Mouse (Mus musculus): ENCODE data around the gene Agap1. TPM values are rescaled to one million over a fixed set of nuclear protein-coding genes. Genes with fewer than 3 reads are reported as not detected.

Gene Agap1
- total and polyA plus RNA-seq, 2 experiments from 2014 or later = 40.1 to 108 TPM

DNA sequence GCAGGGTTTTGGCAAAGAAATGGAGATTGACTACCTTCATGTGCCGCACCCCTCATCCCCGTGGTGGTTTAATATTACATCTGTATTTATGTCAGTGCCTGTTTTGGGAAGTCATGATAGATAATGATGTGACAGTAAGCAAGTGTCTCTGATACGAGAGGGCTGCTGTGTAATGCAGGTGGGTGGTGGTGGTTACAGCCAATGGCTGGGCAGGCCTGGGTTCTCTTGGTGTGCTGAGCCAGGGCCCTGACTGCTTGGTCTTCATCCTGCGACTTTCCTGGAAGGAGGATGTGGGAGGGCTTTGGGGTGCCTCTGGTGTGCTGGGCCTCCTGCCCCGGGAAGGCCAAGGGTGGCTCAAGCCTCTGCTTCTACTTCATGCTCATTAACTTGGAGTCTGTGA is 28.2 kb downstream of the Agap1 start:
- WGBS = 48% methylated on average over 5 of the region's 5 CpGs
- Histone ChIP-seq H3K27me3 (ENCODE audit: insufficient read depth, low read length) (no peaks in the 10 kb centered on the region), H3K27ac (ENCODE audit: low read depth, low read length) (no peak overlapping the region), H3K9ac (no peak overlapping the region), H3K4me2 (ENCODE audit: low read depth) (no peak overlapping the region), H3K4me3 (ENCODE audit: low read depth, low read length) (no peak overlapping the region), H3K4me1 (ENCODE audit: insufficient read depth) (peaks cover 8% of the 10 kb centered on the region; the same call in 1 of the 2 replicates), H3K36me3 (ENCODE audit: insufficient read depth) (no peaks in the 10 kb centered on the region), H3K9me3 (ENCODE audit: low read length) (no peaks in the 10 kb centered on the region)
- ATAC-seq (no peak), DNase-seq (no peak)
- no peak for TF ChIP-seq CTCF (IDR thresholded peaks at IDR 0.05; ENCODE audit: low read depth)

DNA sequence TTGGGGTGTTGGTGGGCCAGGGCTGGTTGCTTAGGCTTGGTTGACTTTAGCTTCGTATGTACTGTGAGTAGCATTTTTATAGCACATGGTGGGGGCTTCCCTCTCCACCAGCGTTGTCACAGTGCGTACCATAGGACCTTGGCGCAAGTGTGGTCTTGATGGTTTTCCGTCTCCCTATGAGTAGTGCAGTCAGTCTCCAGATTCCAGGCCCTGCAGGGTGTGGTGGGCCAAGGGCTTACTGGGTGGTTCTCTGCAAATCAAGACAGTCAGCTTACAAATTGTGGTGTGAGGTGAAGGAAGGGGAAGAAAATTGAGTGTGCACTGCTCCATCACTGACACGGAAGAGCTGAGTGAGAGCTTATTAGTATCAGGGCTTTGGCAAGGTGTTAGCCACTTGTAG is 32.3 kb downstream of the Agap1 start:
- Histone ChIP-seq H3K4me3 (ENCODE audit: low read depth, low read length) (no peak overlapping the region), H3K9ac (no peak overlapping the region), H3K36me3 (ENCODE audit: insufficient read depth) (no peaks in the 10 kb centered on the region), H3K4me2 (ENCODE audit: low read depth) (no peak overlapping the region), H3K27me3 (ENCODE audit: insufficient read depth, low read length) (no peaks in the 10 kb centered on the region), H3K4me1 (ENCODE audit: insufficient read depth) (no peaks in the 10 kb centered on the region; the same call in 1 of the 2 replicates), H3K27ac (ENCODE audit: low read depth, low read length) (no peak overlapping the region), H3K9me3 (ENCODE audit: low read length) (no peaks in the 10 kb centered on the region)
- ATAC-seq (no peak), DNase-seq (no peak)
- no peak for TF ChIP-seq CTCF (IDR thresholded peaks at IDR 0.05; ENCODE audit: low read depth)
- 94% methylated on average over 6 of the region's 6 CpGs for WGBS

DNA sequence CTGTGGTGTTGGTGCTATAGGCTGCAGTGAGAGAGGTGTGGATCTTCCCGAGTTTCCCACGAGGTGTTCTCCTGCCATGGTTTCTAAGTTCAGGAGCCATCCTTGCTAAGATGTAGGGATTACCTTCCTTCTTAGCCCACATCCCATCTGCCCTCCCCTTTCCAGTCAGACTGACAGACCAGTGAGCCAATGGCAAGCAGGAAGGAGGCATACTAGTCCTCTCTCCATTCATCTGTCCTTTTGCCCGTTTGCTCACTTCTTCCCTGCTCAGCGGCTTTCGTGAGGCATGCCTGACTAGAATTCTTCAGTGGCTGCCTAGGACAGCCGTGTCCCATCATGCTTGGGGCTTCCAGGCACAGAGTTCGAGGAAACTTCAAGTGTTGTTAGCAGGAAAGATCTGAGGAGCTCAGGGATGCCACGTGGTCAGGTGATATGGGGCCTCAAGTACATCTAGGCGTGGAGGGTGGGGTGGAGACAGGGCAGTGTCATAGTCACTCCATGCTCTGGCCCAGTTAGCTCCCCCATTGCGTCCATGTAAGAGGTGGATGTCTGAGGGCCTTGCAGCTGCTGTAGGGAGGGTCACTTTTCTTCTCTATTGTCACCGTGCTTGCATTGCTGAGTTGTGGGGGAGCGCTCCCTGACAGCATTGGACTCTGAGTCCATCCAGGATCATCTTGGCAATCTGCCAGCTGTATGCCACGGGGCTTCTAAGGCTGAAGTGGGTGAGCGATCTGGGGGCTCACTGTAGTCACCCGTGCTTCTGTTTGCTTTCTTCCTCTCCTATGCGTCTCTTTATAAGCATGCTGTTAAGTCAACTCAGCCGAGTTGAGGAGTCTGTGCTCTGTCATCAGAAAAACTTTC is 34.7 kb downstream of the Agap1 start:
- H3K4me1 ChIP-seq (ENCODE audit: insufficient read depth) = no peaks in the 10 kb centered on the region; the same call in 1 of the 2 replicates
- ATAC-seq (no peak), DNase-seq (no peak)
- H3K36me3 ChIP-seq (ENCODE audit: insufficient read depth) = no peaks in the 10 kb centered on the region
- no peak overlapping the region for H3K9ac ChIP-seq
- H3K9me3 ChIP-seq (ENCODE audit: low read length) = no peaks in the 10 kb centered on the region
- H3K27me3 ChIP-seq (ENCODE audit: insufficient read depth, low read length) = no peaks in the 10 kb centered on the region
- H3K27ac ChIP-seq (ENCODE audit: low read depth, low read length) = no peak overlapping the region
- no peak for TF ChIP-seq CTCF (IDR thresholded peaks at IDR 0.05; ENCODE audit: low read depth)
- WGBS = 58% methylated on average over 17 of the region's 17 CpGs
- H3K4me2 ChIP-seq (ENCODE audit: low read depth) = no peak overlapping the region
- H3K4me3 ChIP-seq (ENCODE audit: low read depth, low read length) = no peak overlapping the region

DNA sequence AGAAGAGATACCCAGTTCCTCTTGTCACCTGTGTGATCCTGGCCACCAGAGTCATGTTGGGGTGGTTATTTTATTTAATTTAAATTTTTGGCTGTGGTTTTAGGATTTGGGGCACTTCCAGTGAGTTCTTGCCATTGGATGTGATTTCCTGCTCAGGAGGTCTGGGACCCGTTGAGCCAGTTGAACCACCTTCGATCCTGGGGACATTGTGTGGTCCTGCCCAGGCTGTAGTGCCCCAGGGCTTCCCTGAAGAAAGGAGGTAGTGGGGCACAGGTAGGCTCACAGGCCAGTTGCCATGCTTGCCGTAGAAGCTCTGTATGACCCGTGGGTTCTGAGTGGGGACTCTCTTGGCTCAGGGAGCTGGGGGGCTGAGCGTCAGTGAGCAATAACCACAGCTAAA is 38.6 kb downstream of the Agap1 start:
- Histone ChIP-seq H3K9ac (no peak overlapping the region), H3K4me2 (ENCODE audit: low read depth) (no peak overlapping the region), H3K4me3 (ENCODE audit: low read depth, low read length) (no peak overlapping the region), H3K27me3 (ENCODE audit: insufficient read depth, low read length) (no peaks in the 10 kb centered on the region), H3K36me3 (ENCODE audit: insufficient read depth) (no peaks in the 10 kb centered on the region), H3K4me1 (ENCODE audit: insufficient read depth) (no peaks in the 10 kb centered on the region; the same call in 1 of the 2 replicates), H3K27ac (ENCODE audit: low read depth, low read length) (no peak overlapping the region), H3K9me3 (ENCODE audit: low read length) (no peaks in the 10 kb centered on the region)
- no peak for TF ChIP-seq CTCF (IDR thresholded peaks at IDR 0.05; ENCODE audit: low read depth)
- DNase-seq (no peak), ATAC-seq (no peak)
- WGBS = 89% methylated on average over 5 of the region's 5 CpGs

DNA sequence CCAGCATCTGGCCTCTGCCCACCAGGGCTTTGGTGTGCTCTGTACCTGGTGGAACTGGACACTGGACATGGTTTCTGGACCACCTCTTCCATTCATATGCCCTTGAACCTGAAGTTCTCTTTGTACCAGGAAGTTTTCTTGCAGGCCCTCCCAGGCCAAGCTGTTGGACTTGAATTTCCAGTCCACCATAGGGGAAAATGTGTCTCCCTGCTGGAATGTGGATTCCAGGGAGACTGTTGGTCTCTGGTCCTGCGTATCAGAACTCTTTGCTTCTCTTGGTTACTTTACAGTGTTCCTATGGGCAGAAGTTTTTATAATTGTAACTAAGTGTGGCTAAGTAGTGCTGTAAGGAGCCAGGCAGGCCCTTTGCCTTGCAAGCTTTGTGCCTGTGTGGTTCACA is 40.2 kb downstream of the Agap1 start:
- 92% methylated on average over 1 of the region's 1 CpGs for WGBS
- no peak overlapping the region for H3K4me3 ChIP-seq (ENCODE audit: low read depth, low read length)
- H3K9me3 ChIP-seq (ENCODE audit: low read length) = no peaks in the 10 kb centered on the region

DNA sequence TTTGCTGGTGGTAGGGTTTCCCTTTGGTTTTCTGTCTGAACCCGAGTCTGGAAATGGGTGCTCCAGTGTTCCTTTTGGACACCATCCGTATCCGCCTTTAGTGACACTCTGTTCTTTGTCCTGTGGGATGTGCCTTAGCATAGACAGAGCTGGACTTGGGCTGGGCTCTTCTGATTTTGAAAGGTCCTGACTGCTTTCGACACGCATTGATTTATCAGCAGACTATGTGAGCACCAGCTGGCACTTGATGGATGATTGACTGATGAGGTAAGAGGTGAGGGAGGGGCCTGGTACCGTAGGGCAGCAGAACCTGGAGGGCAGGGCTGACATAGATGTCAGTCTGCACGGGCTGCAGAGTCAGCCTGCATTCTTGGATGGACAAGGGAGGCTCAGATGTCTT is 41.6 kb downstream of the Agap1 start:
- WGBS = 79% methylated on average over 7 of the region's 7 CpGs
- Histone ChIP-seq H3K27me3 (ENCODE audit: insufficient read depth, low read length) (no peaks in the 10 kb centered on the region), H3K4me2 (ENCODE audit: low read depth) (no peak overlapping the region), H3K4me3 (ENCODE audit: low read depth, low read length) (no peak overlapping the region), H3K9me3 (ENCODE audit: low read length) (no peaks in the 10 kb centered on the region), H3K4me1 (ENCODE audit: insufficient read depth) (no peaks in the 10 kb centered on the region; the same call in 1 of the 2 replicates), H3K9ac (no peak overlapping the region), H3K27ac (ENCODE audit: low read depth, low read length) (no peak overlapping the region), H3K36me3 (ENCODE audit: insufficient read depth) (no peaks in the 10 kb centered on the region)
- TF ChIP-seq CTCF (IDR thresholded peaks at IDR 0.05; ENCODE audit: low read depth) = no peak
- no peak for DNase-seq
- ATAC-seq = no peak

More for the DNA sequence above, 40.2 kb downstream of the Agap1 start:
- Histone ChIP-seq H3K9ac (no peak overlapping the region), H3K27me3 (ENCODE audit: insufficient read depth, low read length) (no peaks in the 10 kb centered on the region), H3K4me1 (ENCODE audit: insufficient read depth) (no peaks in the 10 kb centered on the region; the same call in 1 of the 2 replicates), H3K27ac (ENCODE audit: low read depth, low read length) (no peak overlapping the region), H3K36me3 (ENCODE audit: insufficient read depth) (no peaks in the 10 kb centered on the region), H3K4me2 (ENCODE audit: low read depth) (no peak overlapping the region)
- TF ChIP-seq CTCF (IDR thresholded peaks at IDR 0.05; ENCODE audit: low read depth) = no peak
- DNase-seq = no peak
- ATAC-seq = no peak

DNA sequence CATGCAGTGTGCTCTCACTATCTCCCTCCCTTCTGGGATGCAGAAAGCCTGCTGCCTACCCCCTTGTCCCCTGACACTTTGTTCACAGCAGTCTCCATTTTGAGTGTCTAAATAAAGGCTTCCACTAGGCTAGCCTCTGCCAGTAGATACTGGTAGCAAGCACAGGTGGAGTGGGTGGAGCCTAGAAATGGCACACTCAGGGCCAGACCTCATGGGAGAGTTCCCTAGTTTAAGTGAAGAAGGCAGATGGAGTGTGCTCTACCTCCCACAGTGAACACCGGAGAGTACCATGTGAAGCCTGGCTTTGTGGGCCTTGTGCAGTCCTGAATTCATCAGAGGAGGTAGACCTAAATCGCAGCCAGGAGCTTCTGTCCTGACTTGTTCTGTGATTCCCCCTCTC is 46.3 kb downstream of the Agap1 start:
- no peaks in the 10 kb centered on the region for H3K9me3 ChIP-seq (ENCODE audit: low read length)
- 67% methylated on average over 2 of the region's 2 CpGs for WGBS
- no peak overlapping the region for H3K4me2 ChIP-seq (ENCODE audit: low read depth)
- H3K4me3 ChIP-seq (ENCODE audit: low read depth, low read length) = no peak overlapping the region
- no peaks in the 10 kb centered on the region for H3K27me3 ChIP-seq (ENCODE audit: insufficient read depth, low read length)
- no peak for TF ChIP-seq CTCF (IDR thresholded peaks at IDR 0.05; ENCODE audit: low read depth)
- ATAC-seq (no peak), DNase-seq (no peak)
- no peak overlapping the region for H3K27ac ChIP-seq (ENCODE audit: low read depth, low read length)
- H3K4me1 ChIP-seq (ENCODE audit: insufficient read depth) = no peaks in the 10 kb centered on the region
- H3K9ac ChIP-seq = no peak overlapping the region
- no peaks in the 10 kb centered on the region for H3K36me3 ChIP-seq (ENCODE audit: insufficient read depth)

Data from forebrain, postnatal 0 days (tissue).